Mouse (Mus musculus): ENCODE data around the gene Hsdl1. TPM values are rescaled to one million over a fixed set of nuclear protein-coding genes. Genes with fewer than 3 reads are reported as not detected.

Hsdl1 gene
- polyA plus RNA-seq (2012; rRNA removed), result 29.9 and 39.7 TPM in 2 replicates

GRCm38 (mm10) chr8:119574437-119575365 is at the start of gene Hsdl1, which contains the start of gene Dnaaf1:
TSS of gene Hsdl1 (minus strand) at chr8:119575183.
TSS of gene Dnaaf1 (plus strand) at chr8:119575235.
- Histone ChIP-seq H3K4me3 (ENCODE audit: extremely low read depth, insufficient read depth, insufficient read length) (peak within 1 kb of the TSS; percentile 68), H3K27me3 (ENCODE audit: control insufficient read depth, insufficient read depth, low read length) (no peaks in the 10 kb centered on the region), H3K4me1 (ENCODE audit: control insufficient read depth, insufficient read depth, insufficient read length) (peaks cover 9% of the 10 kb centered on the region; the same call in 1 of the 2 replicates), H3K36me3 (ENCODE audit: control insufficient read depth, insufficient read depth, low read length) (no peaks in the 10 kb centered on the region), H3K27ac (ENCODE audit: insufficient read depth, low read length) (peak within 1 kb of the TSS; percentile 60)
- DNase-seq (ENCODE audit: low read depth in 1 of 2, low spot score in 2 of 2), result peak; percentile 77 to 97
- peak; percentile 29 for TF ChIP-seq POLR2A (IDR thresholded peaks at IDR 0.05; ENCODE audit: low read depth, low read length)
- 0 out of 2 replicates have a peak, but pooled peaks have one; percentile 2 for TF ChIP-seq CTCF (IDR thresholded peaks at IDR 0.05; ENCODE audit: extremely low read depth, insufficient read depth, insufficient read length, insufficient replicate concordance)
- under 1% methylated on average over 72 of the region's 97 CpGs for WGBS

GRCm38 (mm10) chr8:119623744-119624143 is 48.8 kb upstream of the Hsdl1 start:
- Histone ChIP-seq H3K27me3 (ENCODE audit: control insufficient read depth, insufficient read depth, low read length) (no peaks in the 10 kb centered on the region), H3K4me3 (ENCODE audit: extremely low read depth, insufficient read depth, insufficient read length) (no peak overlapping the region), H3K36me3 (ENCODE audit: control insufficient read depth, insufficient read depth, low read length) (no peaks in the 10 kb centered on the region), H3K4me1 (ENCODE audit: control insufficient read depth, insufficient read depth, insufficient read length) (no peaks in the 10 kb centered on the region), H3K27ac (ENCODE audit: insufficient read depth, low read length) (no peak overlapping the region)
- WGBS, result 72% methylated on average over 1 of the region's 1 CpGs
- DNase-seq (ENCODE audit: low read depth in 1 of 2, low spot score in 2 of 2), result no peak
- TF ChIP-seq CTCF (IDR thresholded peaks at IDR 0.05; ENCODE audit: extremely low read depth, insufficient read depth, insufficient read length, insufficient replicate concordance), result no peak
- no peak for TF ChIP-seq POLR2A (IDR thresholded peaks at IDR 0.05; ENCODE audit: low read depth, low read length)

- Histone ChIP-seq H3K27me3 (ENCODE audit: control insufficient read depth, insufficient read depth, low read length) (no peaks in the 10 kb centered on the region), H3K36me3 (ENCODE audit: control insufficient read depth, insufficient read depth, low read length) (no peaks in the 10 kb centered on the region), H3K27ac (ENCODE audit: insufficient read depth, low read length) (no peak overlapping the region), H3K4me1 (ENCODE audit: control insufficient read depth, insufficient read depth, insufficient read length) (no peaks in the 10 kb centered on the region), H3K4me3 (ENCODE audit: extremely low read depth, insufficient read depth, insufficient read length) (no peak overlapping the region)
- WGBS, result 88% methylated on average over 8 of the region's 8 CpGs
- TF ChIP-seq CTCF (IDR thresholded peaks at IDR 0.05; ENCODE audit: extremely low read depth, insufficient read depth, insufficient read length, insufficient replicate concordance) (no peak), POLR2A (IDR thresholded peaks at IDR 0.05; ENCODE audit: low read depth, low read length) (no peak)
- no peak for DNase-seq (ENCODE audit: low read depth in 1 of 2, low spot score in 2 of 2)
Observed at GRCm38 (mm10) chr8:119623061-119623460, 48.1 kb upstream of the Hsdl1 start.

- no peaks in the 10 kb centered on the region for H3K36me3 ChIP-seq (ENCODE audit: control insufficient read depth, insufficient read depth, low read length)
- TF ChIP-seq POLR2A (IDR thresholded peaks at IDR 0.05; ENCODE audit: low read depth, low read length), result no peak
- TF ChIP-seq CTCF (IDR thresholded peaks at IDR 0.05; ENCODE audit: extremely low read depth, insufficient read depth, insufficient read length, insufficient replicate concordance), result no peak
- WGBS, result 66% methylated on average over 4 of the region's 4 CpGs
- no peak for DNase-seq (ENCODE audit: low read depth in 1 of 2, low spot score in 2 of 2)
- H3K27ac ChIP-seq (ENCODE audit: insufficient read depth, low read length), result no peak overlapping the region
- no peak overlapping the region for H3K4me3 ChIP-seq (ENCODE audit: extremely low read depth, insufficient read depth, insufficient read length)
- H3K4me1 ChIP-seq (ENCODE audit: control insufficient read depth, insufficient read depth, insufficient read length), result no peaks in the 10 kb centered on the region
- no peaks in the 10 kb centered on the region for H3K27me3 ChIP-seq (ENCODE audit: control insufficient read depth, insufficient read depth, low read length)
Observed at GRCm38 (mm10) chr8:119622555-119622954, 47.6 kb upstream of the Hsdl1 start.

GRCm38 (mm10) chr8:119620848-119621465 is 46.0 kb upstream of the Hsdl1 start:
- no peak for DNase-seq (ENCODE audit: low read depth in 1 of 2, low spot score in 2 of 2)
- H3K4me3 ChIP-seq (ENCODE audit: extremely low read depth, insufficient read depth, insufficient read length), result no peak overlapping the region
- WGBS, result 87% methylated on average over 14 of the region's 14 CpGs
- no peak overlapping the region for H3K27ac ChIP-seq (ENCODE audit: insufficient read depth, low read length)
- no peaks in the 10 kb centered on the region for H3K27me3 ChIP-seq (ENCODE audit: control insufficient read depth, insufficient read depth, low read length)
- TF ChIP-seq POLR2A (IDR thresholded peaks at IDR 0.05; ENCODE audit: low read depth, low read length), result no peak
- TF ChIP-seq CTCF (IDR thresholded peaks at IDR 0.05; ENCODE audit: extremely low read depth, insufficient read depth, insufficient read length, insufficient replicate concordance), result no peak
- H3K4me1 ChIP-seq (ENCODE audit: control insufficient read depth, insufficient read depth, insufficient read length), result no peaks in the 10 kb centered on the region
- no peaks in the 10 kb centered on the region for H3K36me3 ChIP-seq (ENCODE audit: control insufficient read depth, insufficient read depth, low read length)

GRCm38 (mm10) chr8:119620116-119620840 is 45.3 kb upstream of the Hsdl1 start:
- Histone ChIP-seq H3K27ac (ENCODE audit: insufficient read depth, low read length) (no peak overlapping the region), H3K36me3 (ENCODE audit: control insufficient read depth, insufficient read depth, low read length) (no peaks in the 10 kb centered on the region), H3K27me3 (ENCODE audit: control insufficient read depth, insufficient read depth, low read length) (no peaks in the 10 kb centered on the region), H3K4me3 (ENCODE audit: extremely low read depth, insufficient read depth, insufficient read length) (no peak overlapping the region), H3K4me1 (ENCODE audit: control insufficient read depth, insufficient read depth, insufficient read length) (no peaks in the 10 kb centered on the region)
- no peak for DNase-seq (ENCODE audit: low read depth in 1 of 2, low spot score in 2 of 2)
- TF ChIP-seq POLR2A (IDR thresholded peaks at IDR 0.05; ENCODE audit: low read depth, low read length) (no peak), CTCF (IDR thresholded peaks at IDR 0.05; ENCODE audit: extremely low read depth, insufficient read depth, insufficient read length, insufficient replicate concordance) (no peak)
- WGBS, result 76% methylated on average over 6 of the region's 6 CpGs
